Mouse (Mus musculus) stomach, postnatal 0 days (tissue): ENCODE data around the gene Hace1.

ENCODE experiments used
- CTCF ChIP-seq: IDR thresholded peaks from 2 replicates; pipeline ENCODE4 v1.5.1; 2016; ENCODE audit warnings: antibody characterized with exemption, low read depth, mild to moderate bottlenecking, moderate library complexity
- EP300 ChIP-seq: optimal IDR thresholded peaks from 2 replicates; pipeline ENCODE3; 2016; ENCODE audit warnings: antibody characterized with exemption

- TF ChIP-seq CTCF: no peak
- TF ChIP-seq EP300: no peak
Observed at GRCm38 (mm10) chr10:45605853-45606252, 28.2 kb downstream of the Hace1 start.
